Mouse (Mus musculus): Measurements from ENCODE around the gene Cobl.

Gene Cobl

GRCm38 (mm10) chr11:12464181-12465162, at the start of gene Cobl:
Cobl (minus strand) TSS chr11:12464960.
- DNase-seq (ENCODE audit: low spot score) = no peak

- no peak for DNase-seq (ENCODE audit: low spot score)
These were observed 49.0 kb upstream of the Cobl start for GRCm38 (mm10) chr11:12513796-12514195.

GRCm38 (mm10) chr11:12506371-12506890, 41.7 kb upstream of the Cobl start:
- no peak for DNase-seq (ENCODE audit: low spot score)

- DNase-seq (ENCODE audit: low spot score) = no peak
These were observed 39.0 kb upstream of the Cobl start for GRCm38 (mm10) chr11:12503756-12504155.

- no peak for DNase-seq (ENCODE audit: low spot score)
These were observed 37.0 kb upstream of the Cobl start for GRCm38 (mm10) chr11:12501721-12502120.

GRCm38 (mm10) chr11:12493791-12494190, 29.0 kb upstream of the Cobl start:
- no peak for DNase-seq (ENCODE audit: low spot score)

- DNase-seq (ENCODE audit: low spot score) = no peak
These were observed 15.2 kb upstream of the Cobl start for GRCm38 (mm10) chr11:12479856-12480403.

- no peak for DNase-seq (ENCODE audit: low spot score)
These were observed 9.7 kb upstream of the Cobl start for GRCm38 (mm10) chr11:12474299-12474935.

- DNase-seq (ENCODE audit: low spot score) = no peak
These were observed 9.0 kb upstream of the Cobl start for GRCm38 (mm10) chr11:12473625-12474298.

- DNase-seq (ENCODE audit: low spot score) = no peak
These were observed 4.9 kb upstream of the Cobl start for GRCm38 (mm10) chr11:12469638-12470037.

- DNase-seq (ENCODE audit: low spot score) = no peak
These were observed 3.9 kb upstream of the Cobl start for GRCm38 (mm10) chr11:12468661-12469060.

- no peak for DNase-seq (ENCODE audit: low spot score)
These were observed 3.1 kb upstream of the Cobl start for GRCm38 (mm10) chr11:12467836-12468235.

- DNase-seq (ENCODE audit: low spot score) = no peak
These were observed 2.5 kb upstream of the Cobl start for GRCm38 (mm10) chr11:12467217-12467616.

GRCm38 (mm10) chr11:12466606-12467005, 1.8 kb upstream of the Cobl start:
- DNase-seq (ENCODE audit: low spot score) = no peak

- no peak for DNase-seq (ENCODE audit: low spot score)
These were observed 469 bp upstream of the Cobl start for GRCm38 (mm10) chr11:12465229-12465628.

- no peak for DNase-seq (ENCODE audit: low spot score)
These were observed 1.1 kb downstream of the Cobl start for GRCm38 (mm10) chr11:12463615-12464170.

GRCm38 (mm10) chr11:12459781-12460581, 4.8 kb downstream of the Cobl start:
- DNase-seq (ENCODE audit: low spot score) = no peak

- no peak for DNase-seq (ENCODE audit: low spot score)
These were observed 5.9 kb downstream of the Cobl start for GRCm38 (mm10) chr11:12458814-12459213.

- no peak for DNase-seq (ENCODE audit: low spot score)
These were observed 6.4 kb downstream of the Cobl start for GRCm38 (mm10) chr11:12458392-12458791.

GRCm38 (mm10) chr11:12448101-12448500, 16.7 kb downstream of the Cobl start:
- DNase-seq (ENCODE audit: low spot score) = no peak

GRCm38 (mm10) chr11:12445222-12445621, 19.5 kb downstream of the Cobl start:
- DNase-seq (ENCODE audit: low spot score) = no peak

Data from T-cell, adult 2 months (primary cell).